Mouse (Mus musculus) forebrain, embryonic 16.5 days (tissue): Measurements from ENCODE around the gene Osgin1. TPM values are rescaled to one million over a fixed set of nuclear protein-coding genes. Genes with fewer than 3 reads are reported as not detected.

Experiments used
- ATAC-seq: fragments of 200-750 bp; cut with Nextera tagmentation; 2 replicates; pipeline ENCODE4 v1.8.0; 2017; ENCODE audit warnings: mild to moderate bottlenecking, moderate library complexity
- H3K27ac ChIP-seq: fragments of 300-500 bp; sonication (generic); 2 replicates; pipeline ENCODE4 v1.5.1; 2014; ENCODE audit warnings: low read length, control low read depth
- H3K27me3 ChIP-seq: fragments of 300-500 bp; sonication (generic); replicated peaks from 2 replicates; pipeline ENCODE4 v1.6.1; 2014; ENCODE audit warnings: low read length; ENCODE audit not compliant: control insufficient read depth, insufficient read depth
- H3K36me3 ChIP-seq: fragments of 300-500 bp; sonication (generic); 2 replicates; pipeline ENCODE4 v1.6.1; 2014; ENCODE audit not compliant: control insufficient read depth, insufficient read depth
- H3K4me1 ChIP-seq: fragments of 300-500 bp; sonication (generic); replicated peaks from 2 replicates; pipeline ENCODE4 v1.6.1; 2014; ENCODE audit warnings: low read length; ENCODE audit not compliant: control insufficient read depth, insufficient read depth
- H3K4me2 ChIP-seq: fragments of 300-500 bp; sonication (generic); 2 replicates; pipeline ENCODE4 v1.6.1; 2014; ENCODE audit warnings: mild to moderate bottlenecking, low read length, control low read depth
- H3K4me3 ChIP-seq: fragments of 300-500 bp; sonication (generic); replicated peaks from 2 replicates; pipeline ENCODE4 v1.5.1; 2014; ENCODE audit warnings: mild to moderate bottlenecking, low read length, control low read depth
- H3K9ac ChIP-seq: fragments of 300-500 bp; sonication (generic); replicated peaks from 2 replicates; pipeline ENCODE4 v1.6.1; 2014; ENCODE audit warnings: low read depth, low read length, control low read depth
- H3K9me3 ChIP-seq: fragments of 300-500 bp; sonication (generic); 2 replicates; pipeline ENCODE4 v1.6.1; 2016; ENCODE audit warnings: low read length; ENCODE audit not compliant: control insufficient read depth
- WGBS: fragments of 180-500 bp; shearing (Covaris S2); extraction: QIAGEN DNeasy Blood & Tissue Kit; methylation state at CpG from one replicate; pipeline ENCODE4 v1.1.7; 2014; 5-methylcytosine and 5-hydroxymethylcytosine counted together
- polyA plus RNA-seq: library from polyadenylated mRNA; unstranded; fragments of >200 nt; fragmentation: Nextera tagmentation; extraction: Ambion mirVana; gene quantifications from 2 replicates; pipeline ENCODE4 v1.2.1, GENCODE M21; 2015

Osgin1 gene
- polyA plus RNA-seq, 1 experiment from 2014 or later = 0.20 TPM

DNA sequence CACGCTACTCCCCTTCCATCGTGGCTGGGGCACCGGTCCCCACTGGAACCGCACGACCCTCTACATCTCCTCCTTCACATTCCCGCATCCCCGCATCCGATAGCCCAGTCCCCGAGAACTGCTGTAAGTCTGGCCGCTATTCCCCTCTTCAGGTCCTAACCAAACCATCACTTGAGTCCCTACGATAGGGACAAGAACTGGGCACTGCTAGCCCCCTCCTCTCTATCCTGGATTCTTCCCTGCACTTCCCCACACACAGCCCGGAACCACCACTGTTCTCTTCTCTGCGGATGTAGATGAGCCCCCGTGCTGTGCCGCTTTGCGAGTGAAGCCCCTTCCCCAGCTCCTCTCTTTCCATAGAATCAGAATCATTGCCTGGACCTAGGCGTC lies 13.9 kb downstream of the Osgin1 start:
- H3K9me3 ChIP-seq = no peaks in the 10 kb centered on the region
- H3K27me3 ChIP-seq = peaks cover 14% of the 10 kb centered on the region; the same call in 1 of the 2 replicates
- H3K9ac ChIP-seq = peak overlapping the region; percentile 71
- H3K36me3 ChIP-seq = no peaks in the 10 kb centered on the region
- no peak overlapping the region for H3K27ac ChIP-seq
- H3K4me1 ChIP-seq = peaks cover 15% of the 10 kb centered on the region
- 0 out of 2 replicates have a peak, but pooled peaks have one; percentile 8 for ATAC-seq
- peak overlapping the region; percentile 90 for H3K4me2 ChIP-seq
- peak overlapping the region; percentile 65 for H3K4me3 ChIP-seq
- WGBS = under 1% methylated on average over 16 of the region's 17 CpGs

DNA sequence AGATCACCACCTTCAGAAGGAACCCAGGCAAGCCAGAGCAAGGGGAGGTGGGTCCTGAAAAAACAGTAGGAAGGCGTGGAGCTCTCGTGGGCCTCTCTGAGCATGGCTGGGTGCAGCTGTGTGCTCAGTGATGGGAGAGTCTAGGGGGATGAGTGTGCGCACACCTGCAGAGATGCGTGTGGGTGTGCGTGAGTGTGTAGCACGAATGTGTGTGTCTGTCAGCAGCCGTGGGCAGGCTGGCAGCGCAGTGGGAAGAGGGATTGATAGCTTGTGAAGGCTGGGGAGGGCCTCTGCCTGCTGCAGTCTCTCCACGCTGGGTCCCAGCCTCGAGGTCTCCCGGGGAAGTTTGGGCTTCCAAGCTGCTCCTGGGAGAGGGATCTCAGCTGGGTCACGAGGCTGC lies 15.7 kb downstream of the Osgin1 start:
- Histone ChIP-seq H3K9ac (no peak overlapping the region), H3K9me3 (no peaks in the 10 kb centered on the region), H3K4me1 (peaks cover 15% of the 10 kb centered on the region), H3K27me3 (peaks cover 14% of the 10 kb centered on the region; the same call in 1 of the 2 replicates), H3K4me3 (no peak overlapping the region), H3K27ac (no peak overlapping the region), H3K4me2 (no peak overlapping the region), H3K36me3 (no peaks in the 10 kb centered on the region)
- 83% methylated on average over 12 of the region's 12 CpGs for WGBS
- no peak for ATAC-seq

DNA sequence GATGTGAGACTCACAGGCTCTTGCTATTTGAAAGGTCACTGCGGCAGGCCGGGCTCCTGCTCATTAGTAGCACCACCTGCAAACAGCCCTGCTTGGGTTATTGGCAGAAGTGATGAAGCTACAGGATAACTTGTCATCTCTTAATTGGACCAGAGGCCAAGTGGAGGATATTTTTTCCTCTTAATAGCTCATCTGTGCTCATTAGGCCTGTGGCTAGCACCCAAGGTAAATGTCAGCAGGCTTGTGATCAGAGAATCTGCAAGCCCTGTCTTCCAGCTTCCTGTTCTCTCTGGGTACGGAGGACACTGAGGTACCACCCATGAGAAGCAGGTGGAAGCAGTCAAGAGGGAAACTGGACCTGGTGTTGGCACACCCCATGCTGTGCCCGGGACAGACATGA lies 17.2 kb downstream of the Osgin1 start:
- no peak overlapping the region for H3K4me2 ChIP-seq
- H3K9me3 ChIP-seq = no peaks in the 10 kb centered on the region
- H3K36me3 ChIP-seq = no peaks in the 10 kb centered on the region
- no peak overlapping the region for H3K4me3 ChIP-seq
- H3K9ac ChIP-seq = no peak overlapping the region
- H3K27me3 ChIP-seq = peaks cover 14% of the 10 kb centered on the region; the same call in 1 of the 2 replicates
- H3K27ac ChIP-seq = no peak overlapping the region
- no peak for ATAC-seq
- H3K4me1 ChIP-seq = peaks cover 15% of the 10 kb centered on the region
- whole genome bisulfite sequencing = 80% methylated on average over 4 of the region's 4 CpGs

DNA sequence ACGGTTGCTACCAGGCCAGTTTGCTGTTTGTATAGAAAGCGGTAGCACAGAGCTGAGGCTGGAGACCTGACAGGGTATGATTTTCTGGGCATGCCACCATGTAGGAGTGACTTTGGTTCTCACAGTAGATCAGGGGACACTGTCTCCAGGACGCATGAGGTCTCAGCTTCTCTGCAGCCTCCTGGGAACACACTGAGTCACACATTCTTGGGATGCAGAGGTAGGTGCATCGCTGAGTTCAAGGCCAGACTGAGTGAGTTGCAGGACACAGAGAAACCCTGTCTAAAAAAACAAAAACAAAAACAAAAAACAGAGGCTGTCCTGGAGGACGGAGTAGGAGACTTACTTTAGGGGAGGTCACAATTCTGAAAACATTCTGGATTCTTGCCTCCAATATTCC lies 19.0 kb downstream of the Osgin1 start:
- H3K36me3 ChIP-seq = no peaks in the 10 kb centered on the region
- H3K9me3 ChIP-seq = no peaks in the 10 kb centered on the region
- H3K4me1 ChIP-seq = peaks cover 2% of the 10 kb centered on the region; the same call in 1 of the 2 replicates
- no peak for ATAC-seq
- peaks cover 9% of the 10 kb centered on the region; the same call in 1 of the 2 replicates for H3K27me3 ChIP-seq
- H3K4me3 ChIP-seq = no peak overlapping the region
- H3K9ac ChIP-seq = no peak overlapping the region
- 94% methylated on average over 5 of the region's 5 CpGs for WGBS
- H3K4me2 ChIP-seq = no peak overlapping the region
- no peak overlapping the region for H3K27ac ChIP-seq

DNA sequence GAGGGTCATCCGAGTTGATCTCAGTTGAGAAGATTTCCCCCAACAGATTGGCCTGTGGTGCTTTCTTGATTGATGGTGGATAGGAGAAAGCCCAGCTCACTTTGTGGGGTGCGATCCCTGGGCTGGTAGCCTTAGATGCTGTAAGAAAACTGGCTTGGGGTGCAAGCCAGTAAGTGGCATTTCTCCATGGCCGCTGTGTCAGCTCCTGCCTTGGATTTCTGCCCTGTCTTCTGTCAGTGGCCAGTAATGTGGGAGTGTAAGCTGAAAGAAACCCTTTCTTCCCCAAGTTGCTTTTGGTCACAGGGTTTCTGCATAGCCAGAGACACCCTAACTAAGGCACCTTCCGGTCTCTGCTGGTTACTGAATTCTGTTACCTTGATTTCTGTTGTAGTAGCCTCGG lies 22.1 kb downstream of the Osgin1 start:
- Histone ChIP-seq H3K4me3 (no peak overlapping the region), H3K27ac (no peak overlapping the region), H3K36me3 (no peaks in the 10 kb centered on the region), H3K27me3 (no peaks in the 10 kb centered on the region), H3K4me1 (peaks cover 11% of the 10 kb centered on the region), H3K4me2 (no peak overlapping the region), H3K9me3 (no peaks in the 10 kb centered on the region), H3K9ac (no peak overlapping the region)
- no peak for ATAC-seq
- 79% methylated on average over 5 of the region's 5 CpGs for WGBS

DNA sequence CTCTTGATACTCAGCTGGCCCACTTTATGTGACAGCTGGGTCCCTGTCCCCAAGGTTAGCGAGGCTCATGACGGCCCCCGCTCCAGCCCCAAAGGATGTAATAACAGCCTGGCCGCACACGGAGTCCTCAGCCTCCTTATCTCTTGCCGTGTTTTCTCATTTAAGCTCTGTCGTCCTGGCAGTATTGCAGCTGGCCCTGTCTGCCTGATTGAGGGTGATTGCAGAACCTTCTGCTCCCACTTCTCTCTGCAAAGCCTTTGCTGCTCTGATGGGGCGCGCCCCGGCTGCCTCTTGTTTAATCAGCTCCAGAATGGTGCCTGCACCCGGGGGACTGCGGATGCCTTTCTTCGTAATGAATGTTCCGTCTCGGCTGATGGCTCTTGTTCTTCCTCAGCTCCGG lies 25.8 kb downstream of the Osgin1 start:
- Histone ChIP-seq H3K4me1 (peaks cover 23% of the 10 kb centered on the region), H3K36me3 (no peaks in the 10 kb centered on the region), H3K9me3 (no peaks in the 10 kb centered on the region), H3K27me3 (no peaks in the 10 kb centered on the region), H3K9ac (no peak overlapping the region), H3K4me2 (peak overlapping the region; percentile 5; the same call in 1 of the 2 replicates), H3K4me3 (no peak overlapping the region), H3K27ac (no peak overlapping the region)
- ATAC-seq = peak; percentile 45; the same call in 1 of the 2 replicates
- 31% methylated on average over 16 of the region's 16 CpGs for WGBS

DNA sequence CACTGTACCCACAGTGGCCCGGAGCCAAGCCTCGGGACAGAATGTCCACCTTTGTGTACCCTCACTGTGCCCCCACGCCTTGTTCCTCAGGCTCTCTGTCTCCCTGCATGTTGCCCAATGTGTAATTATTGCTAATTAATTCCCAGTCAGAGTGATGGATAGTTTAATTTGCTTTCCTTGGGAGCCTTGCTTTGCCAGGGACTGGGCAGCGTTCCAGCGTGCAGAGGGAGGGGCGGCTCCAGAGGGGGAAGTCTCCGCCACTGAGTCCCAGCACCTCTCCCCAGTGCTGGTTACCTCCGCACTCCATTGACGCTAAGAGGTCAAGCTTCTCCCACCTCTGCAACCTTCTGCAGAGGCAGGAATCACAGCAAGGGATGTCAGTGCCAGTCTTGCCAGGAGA lies 27.4 kb downstream of the Osgin1 start:
- Histone ChIP-seq H3K9me3 (no peaks in the 10 kb centered on the region), H3K36me3 (no peaks in the 10 kb centered on the region), H3K27me3 (no peaks in the 10 kb centered on the region), H3K9ac (no peak overlapping the region), H3K27ac (no peak overlapping the region), H3K4me3 (no peak overlapping the region), H3K4me1 (peaks cover 30% of the 10 kb centered on the region), H3K4me2 (no peak overlapping the region)
- peak; percentile 67 for ATAC-seq
- 15% methylated on average over 9 of the region's 9 CpGs for WGBS

DNA sequence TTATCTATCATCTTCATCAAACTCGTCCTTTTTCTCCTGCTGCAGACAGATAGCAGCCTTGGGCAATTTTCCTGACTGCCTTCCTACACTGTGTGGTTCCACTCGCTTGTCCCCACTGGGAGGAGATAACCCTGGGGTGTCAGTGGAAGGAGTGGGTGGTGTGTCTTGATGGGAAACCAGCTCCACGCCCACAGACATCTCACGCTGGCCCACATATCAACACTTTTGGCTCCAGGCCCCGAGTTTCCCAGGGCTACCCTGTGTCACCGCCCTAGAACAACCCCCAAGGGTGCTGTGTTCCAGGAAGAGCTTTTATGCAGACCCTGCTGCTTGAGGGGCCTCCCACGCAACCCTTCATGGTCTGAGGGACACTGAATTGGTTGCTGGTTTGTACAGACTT lies 29.8 kb downstream of the Osgin1 start:
- no peak overlapping the region for H3K27ac ChIP-seq
- H3K4me2 ChIP-seq = no peak overlapping the region
- no peak for ATAC-seq
- peaks cover 37% of the 10 kb centered on the region for H3K4me1 ChIP-seq
- H3K4me3 ChIP-seq = no peak overlapping the region
- H3K9me3 ChIP-seq = no peaks in the 10 kb centered on the region
- 40% methylated on average over 7 of the region's 7 CpGs for WGBS
- no peak overlapping the region for H3K9ac ChIP-seq
- no peaks in the 10 kb centered on the region for H3K36me3 ChIP-seq
- no peaks in the 10 kb centered on the region for H3K27me3 ChIP-seq

DNA sequence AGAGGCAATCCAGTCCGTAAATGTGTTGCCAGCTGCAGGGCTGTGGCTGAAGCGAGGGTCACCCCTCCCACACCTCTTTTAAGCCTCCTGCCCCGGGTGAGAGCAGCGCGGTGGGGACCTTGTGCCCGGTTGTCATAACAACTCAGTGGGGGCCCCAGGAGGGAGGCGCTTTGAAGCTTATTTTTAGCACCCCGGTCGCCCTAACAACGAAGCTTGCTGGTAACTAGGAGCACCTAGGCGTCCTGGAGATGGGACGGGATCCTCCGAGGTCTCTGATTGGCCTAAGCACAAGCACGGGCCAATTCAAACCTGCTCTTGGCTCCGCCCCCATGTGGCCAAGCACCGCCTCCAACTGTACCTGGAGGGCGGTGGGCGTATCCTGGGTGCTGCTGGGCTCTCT lies 32.2 kb downstream of the Osgin1 start:
- Histone ChIP-seq H3K4me2 (peak overlapping the region; percentile 26), H3K4me3 (no peak overlapping the region), H3K4me1 (peaks cover 25% of the 10 kb centered on the region), H3K27me3 (no peaks in the 10 kb centered on the region), H3K9ac (no peak overlapping the region), H3K36me3 (no peaks in the 10 kb centered on the region), H3K9me3 (no peaks in the 10 kb centered on the region), H3K27ac (no peak overlapping the region)
- WGBS = 4% methylated on average over 18 of the region's 18 CpGs
- ATAC-seq = peak; percentile 37

DNA sequence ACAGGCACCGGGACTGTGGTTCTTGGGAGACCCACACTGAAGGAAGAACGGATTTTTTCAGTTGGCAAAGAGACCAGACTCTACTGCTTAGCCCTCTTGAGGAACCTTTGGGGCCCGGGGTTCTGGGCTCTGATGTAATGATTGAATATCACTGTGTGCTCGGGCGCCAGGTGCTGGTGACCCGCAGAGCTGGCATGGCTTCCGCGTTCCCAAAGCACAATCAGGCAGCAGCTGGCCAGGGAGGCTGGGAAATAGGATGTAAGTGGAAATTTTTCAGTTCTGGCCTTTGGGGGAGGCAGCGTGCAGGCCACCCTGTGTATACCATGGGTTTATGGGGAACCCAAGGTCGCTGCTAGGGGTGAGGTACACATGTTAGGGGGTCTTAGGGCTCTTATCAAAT lies 32.9 kb downstream of the Osgin1 start:
- Histone ChIP-seq H3K9me3 (no peaks in the 10 kb centered on the region), H3K9ac (no peak overlapping the region), H3K27me3 (no peaks in the 10 kb centered on the region), H3K4me3 (no peak overlapping the region), H3K4me2 (no peak overlapping the region), H3K36me3 (no peaks in the 10 kb centered on the region), H3K4me1 (peaks cover 18% of the 10 kb centered on the region), H3K27ac (no peak overlapping the region)
- WGBS = 67% methylated on average over 10 of the region's 10 CpGs
- no peak for ATAC-seq
